Mouse (Mus musculus): Measurements from ENCODE around the gene Poldip3. TPM values are rescaled to one million over a fixed set of nuclear protein-coding genes. Genes with fewer than 3 reads are reported as not detected.

Poldip3 gene
- polyA plus RNA-seq, 1 experiment from 2014 or later, result 155 TPM

GRCm38 (mm10) chr15:83121709-83122565 lies 27.2 kb downstream of the Poldip3 start:
- Histone ChIP-seq H3K27me3 (no peaks in the 10 kb centered on the region), H3K4me3 (peak overlapping the region; percentile 86), H3K9me3 (no peaks in the 10 kb centered on the region), H3K4me2 (peak overlapping the region; percentile 66), H3K4me1 (peaks cover 8% of the 10 kb centered on the region), H3K36me3 (peaks cover 50% of the 10 kb centered on the region), H3K27ac (peak overlapping the region; percentile 85), H3K9ac (peak overlapping the region; percentile 82)
- 0 out of 2 replicates have a peak, but pooled peaks have one; percentile 53 for ATAC-seq (ENCODE audit: insufficient number of reproducible peaks, insufficient read depth, low FRiP score, low TSS enrichment, low read depth)
- WGBS, result 2% methylated on average over 43 of the region's 43 CpGs

DNA sequence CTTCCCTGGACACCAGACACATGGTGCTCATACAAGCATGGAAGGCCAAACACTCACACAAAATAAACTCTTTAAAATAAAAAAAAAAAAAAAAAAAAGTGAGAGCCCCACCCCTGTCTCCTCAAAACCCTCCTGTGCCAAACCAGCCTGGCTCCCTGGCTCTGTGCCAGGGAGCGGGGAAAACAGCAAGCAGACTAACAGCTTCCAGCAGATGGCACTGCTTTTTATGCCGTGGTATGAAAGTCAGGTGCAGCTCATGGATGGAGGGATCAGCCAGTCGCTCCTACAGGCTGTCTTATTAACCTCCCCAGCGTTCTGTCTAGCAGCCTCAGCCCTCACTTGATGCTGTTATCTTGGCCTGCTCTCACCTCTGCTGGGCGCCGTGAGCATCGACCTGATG lies 30.8 kb downstream of the Poldip3 start:
- ATAC-seq (ENCODE audit: insufficient number of reproducible peaks, insufficient read depth, low FRiP score, low TSS enrichment, low read depth), result no peak
- no peaks in the 10 kb centered on the region for H3K9me3 ChIP-seq
- peaks cover 9% of the 10 kb centered on the region for H3K4me1 ChIP-seq
- no peak overlapping the region for H3K9ac ChIP-seq
- peaks cover 59% of the 10 kb centered on the region for H3K36me3 ChIP-seq
- no peak overlapping the region for H3K4me3 ChIP-seq
- no peak overlapping the region for H3K4me2 ChIP-seq
- WGBS, result 61% methylated on average over 7 of the region's 7 CpGs
- no peaks in the 10 kb centered on the region for H3K27me3 ChIP-seq
- H3K27ac ChIP-seq, result no peak overlapping the region; the same call in 1 of the 2 replicates

- H3K9me3 ChIP-seq, result no peaks in the 10 kb centered on the region
- H3K4me2 ChIP-seq, result no peak overlapping the region
- H3K27me3 ChIP-seq, result no peaks in the 10 kb centered on the region
- H3K4me1 ChIP-seq, result peaks cover 10% of the 10 kb centered on the region
- no peak overlapping the region for H3K9ac ChIP-seq
- H3K27ac ChIP-seq, result no peak overlapping the region
- 75% methylated on average over 6 of the region's 6 CpGs for WGBS
- H3K4me3 ChIP-seq, result no peak overlapping the region
- ATAC-seq (ENCODE audit: insufficient number of reproducible peaks, insufficient read depth, low FRiP score, low TSS enrichment, low read depth), result no peak
- H3K36me3 ChIP-seq, result peaks cover 57% of the 10 kb centered on the region
These were observed 34.1 kb downstream of the Poldip3 start for GRCm38 (mm10) chr15:83115071-83115470.

DNA sequence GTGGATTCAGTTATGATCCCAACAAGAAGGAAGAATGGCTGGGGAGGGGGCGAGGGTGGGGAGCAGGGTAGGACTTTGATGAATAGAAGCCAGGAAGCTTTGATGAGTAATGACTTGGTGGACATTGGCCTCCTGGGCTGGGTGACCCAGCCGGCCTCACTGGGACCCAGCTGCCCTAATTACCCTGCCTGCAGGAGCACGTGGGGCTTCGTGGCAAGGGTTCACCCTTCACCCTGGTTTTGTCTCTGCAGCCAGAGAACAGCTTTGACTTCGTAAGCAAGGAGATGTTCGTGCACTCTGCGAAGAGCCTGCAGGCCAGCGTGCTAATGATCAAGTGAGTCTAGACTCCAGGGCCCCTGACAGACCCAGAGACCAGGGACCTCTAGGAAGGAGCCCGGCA lies 35.1 kb downstream of the Poldip3 start:
- Histone ChIP-seq H3K4me1 (peaks cover 10% of the 10 kb centered on the region), H3K4me2 (no peak overlapping the region), H3K9me3 (no peaks in the 10 kb centered on the region), H3K4me3 (no peak overlapping the region), H3K27me3 (no peaks in the 10 kb centered on the region), H3K36me3 (peaks cover 51% of the 10 kb centered on the region), H3K9ac (no peak overlapping the region), H3K27ac (no peak overlapping the region)
- WGBS, result 83% methylated on average over 9 of the region's 9 CpGs
- no peak for ATAC-seq (ENCODE audit: insufficient number of reproducible peaks, insufficient read depth, low FRiP score, low TSS enrichment, low read depth)

- no peaks in the 10 kb centered on the region for H3K9me3 ChIP-seq
- H3K27ac ChIP-seq, result no peak overlapping the region; the same call in 1 of the 2 replicates
- peak overlapping the region; percentile 51; the same call in 1 of the 2 replicates for H3K9ac ChIP-seq
- H3K36me3 ChIP-seq, result peaks cover 41% of the 10 kb centered on the region
- H3K4me2 ChIP-seq, result peak overlapping the region; percentile 24; the same call in 1 of the 2 replicates
- H3K4me3 ChIP-seq, result no peak overlapping the region
- H3K4me1 ChIP-seq, result peaks cover 10% of the 10 kb centered on the region
- no peaks in the 10 kb centered on the region for H3K27me3 ChIP-seq
- ATAC-seq (ENCODE audit: insufficient number of reproducible peaks, insufficient read depth, low FRiP score, low TSS enrichment, low read depth), result 0 out of 2 replicates have a peak, but pooled peaks have one; percentile 59
- WGBS, result 9% methylated on average over 11 of the region's 11 CpGs
These were observed 36.3 kb downstream of the Poldip3 start for GRCm38 (mm10) chr15:83112898-83113297.

DNA sequence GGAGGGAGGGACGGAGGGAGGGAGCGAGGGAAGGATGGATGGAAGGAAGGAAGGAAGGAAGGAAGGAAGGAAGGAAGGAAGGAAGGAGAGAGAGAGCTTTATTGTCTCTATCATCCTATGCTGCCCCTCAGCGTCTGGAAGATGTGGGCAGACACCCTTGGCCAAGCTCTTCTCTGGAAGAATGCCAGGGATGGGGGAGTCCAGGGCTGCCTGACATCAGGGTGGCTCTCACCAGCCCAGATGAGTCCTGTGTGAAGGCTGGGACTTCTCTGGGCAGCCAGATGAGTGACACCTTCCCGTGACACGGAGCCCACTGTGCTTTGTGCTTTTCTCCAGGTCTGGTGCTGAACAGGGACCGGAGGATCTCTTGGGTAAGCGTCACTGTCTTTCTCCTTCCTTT lies 37.3 kb downstream of the Poldip3 start:
- Histone ChIP-seq H3K4me1 (peaks cover 10% of the 10 kb centered on the region), H3K9me3 (no peaks in the 10 kb centered on the region), H3K27me3 (no peaks in the 10 kb centered on the region), H3K9ac (no peak overlapping the region), H3K4me2 (no peak overlapping the region), H3K4me3 (no peak overlapping the region), H3K27ac (no peak overlapping the region), H3K36me3 (peaks cover 33% of the 10 kb centered on the region)
- WGBS, result 88% methylated on average over 7 of the region's 7 CpGs
- no peak for ATAC-seq (ENCODE audit: insufficient number of reproducible peaks, insufficient read depth, low FRiP score, low TSS enrichment, low read depth)

DNA sequence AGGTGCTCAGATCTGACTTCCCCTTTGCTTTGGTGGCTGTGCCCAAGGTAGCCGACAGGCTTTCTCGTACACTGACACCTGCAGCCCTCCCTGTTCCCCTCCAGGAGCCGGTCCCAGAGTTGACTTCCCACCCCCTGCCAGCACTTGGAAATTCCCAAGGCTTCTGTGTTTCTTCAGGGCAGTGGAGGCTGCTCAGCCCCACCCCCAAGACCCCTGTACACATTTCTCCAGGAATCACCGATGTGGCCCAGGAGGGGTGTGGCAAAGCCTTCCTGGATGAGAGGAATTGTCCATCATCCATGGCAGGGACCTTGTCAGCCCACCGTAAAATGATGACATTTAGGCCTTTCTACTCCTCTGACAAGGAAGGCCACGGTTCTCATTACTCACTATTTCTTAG lies 37.9 kb downstream of the Poldip3 start:
- no peaks in the 10 kb centered on the region for H3K9me3 ChIP-seq
- 62% methylated on average over 6 of the region's 6 CpGs for WGBS
- no peak overlapping the region for H3K9ac ChIP-seq
- H3K27me3 ChIP-seq, result no peaks in the 10 kb centered on the region
- no peak overlapping the region for H3K4me2 ChIP-seq
- no peak overlapping the region for H3K4me3 ChIP-seq
- H3K36me3 ChIP-seq, result peaks cover 28% of the 10 kb centered on the region
- H3K4me1 ChIP-seq, result peaks cover 10% of the 10 kb centered on the region
- no peak for ATAC-seq (ENCODE audit: insufficient number of reproducible peaks, insufficient read depth, low FRiP score, low TSS enrichment, low read depth)
- H3K27ac ChIP-seq, result no peak overlapping the region

- no peak for ATAC-seq (ENCODE audit: insufficient number of reproducible peaks, insufficient read depth, low FRiP score, low TSS enrichment, low read depth)
- no peak overlapping the region for H3K4me2 ChIP-seq
- H3K4me1 ChIP-seq, result peaks cover 4% of the 10 kb centered on the region
- no peaks in the 10 kb centered on the region for H3K9me3 ChIP-seq
- H3K9ac ChIP-seq, result no peak overlapping the region
- WGBS, result 38% methylated on average over 6 of the region's 6 CpGs
- no peak overlapping the region for H3K27ac ChIP-seq
- peaks cover 13% of the 10 kb centered on the region; the same call in 1 of the 2 replicates for H3K36me3 ChIP-seq
- H3K4me3 ChIP-seq, result no peak overlapping the region
- H3K27me3 ChIP-seq, result no peaks in the 10 kb centered on the region
These were observed 41.4 kb downstream of the Poldip3 start for GRCm38 (mm10) chr15:83107814-83108213.

DNA sequence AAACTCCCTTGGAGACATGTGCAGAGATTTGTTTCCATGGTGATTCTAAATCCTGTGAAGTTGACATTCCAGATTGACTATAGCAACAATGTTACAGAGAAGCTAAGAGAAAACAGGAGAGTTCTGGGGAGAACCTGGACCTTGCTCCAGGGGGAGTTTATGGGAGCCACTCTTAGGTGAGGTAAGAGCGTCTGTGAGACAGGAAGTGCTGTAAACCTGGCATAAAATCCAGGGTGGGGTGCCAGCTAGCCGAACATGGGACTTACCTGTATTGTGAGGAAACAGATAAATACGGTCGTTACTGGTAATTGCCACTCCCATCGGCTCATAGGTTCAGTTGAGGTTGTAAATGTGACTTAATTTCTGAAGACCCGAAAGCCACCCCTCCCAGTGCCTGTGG lies 42.8 kb downstream of the Poldip3 start:
- H3K4me3 ChIP-seq, result no peak overlapping the region

DNA sequence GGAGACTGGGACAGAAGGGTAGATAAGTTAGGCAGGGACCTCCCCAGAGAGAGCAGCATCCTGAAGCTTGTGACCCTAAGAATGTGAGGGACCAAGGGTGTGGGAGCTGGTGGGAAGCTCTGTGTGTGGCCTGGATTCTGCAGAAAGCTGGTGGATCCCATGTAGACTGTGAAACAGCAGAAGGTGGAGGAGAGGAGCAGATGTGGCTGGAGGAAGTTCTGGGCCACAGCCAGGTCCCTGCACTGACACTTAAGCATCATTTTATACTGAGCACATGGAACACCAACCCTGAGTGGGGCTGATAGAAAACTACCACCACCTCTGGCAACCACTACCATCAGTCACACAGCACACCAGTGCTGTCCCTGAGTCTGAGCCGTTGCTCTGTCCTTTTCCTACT lies 46.1 kb downstream of the Poldip3 start:
- peaks cover 8% of the 10 kb centered on the region for H3K27me3 ChIP-seq
- no peak overlapping the region for H3K4me2 ChIP-seq
- H3K4me3 ChIP-seq, result no peak overlapping the region
- peaks cover 25% of the 10 kb centered on the region for H3K4me1 ChIP-seq
- no peak for ATAC-seq (ENCODE audit: insufficient number of reproducible peaks, insufficient read depth, low FRiP score, low TSS enrichment, low read depth)
- no peak overlapping the region for H3K27ac ChIP-seq
- WGBS, result 41% methylated on average over 1 of the region's 1 CpGs
- peaks cover 9% of the 10 kb centered on the region; the same call in 1 of the 2 replicates for H3K36me3 ChIP-seq
- no peak overlapping the region for H3K9ac ChIP-seq
- no peaks in the 10 kb centered on the region for H3K9me3 ChIP-seq

More for the DNA sequence above, 42.8 kb downstream of the Poldip3 start:
- no peak for ATAC-seq (ENCODE audit: insufficient number of reproducible peaks, insufficient read depth, low FRiP score, low TSS enrichment, low read depth)
- no peak overlapping the region for H3K9ac ChIP-seq
- no peak overlapping the region for H3K4me2 ChIP-seq
- H3K9me3 ChIP-seq, result no peaks in the 10 kb centered on the region
- no peak overlapping the region for H3K27ac ChIP-seq
- peaks cover 13% of the 10 kb centered on the region; the same call in 1 of the 2 replicates for H3K36me3 ChIP-seq
- H3K4me1 ChIP-seq, result peaks cover 2% of the 10 kb centered on the region; the same call in 1 of the 2 replicates
- 77% methylated on average over 6 of the region's 6 CpGs for WGBS
- H3K27me3 ChIP-seq, result no peaks in the 10 kb centered on the region

DNA sequence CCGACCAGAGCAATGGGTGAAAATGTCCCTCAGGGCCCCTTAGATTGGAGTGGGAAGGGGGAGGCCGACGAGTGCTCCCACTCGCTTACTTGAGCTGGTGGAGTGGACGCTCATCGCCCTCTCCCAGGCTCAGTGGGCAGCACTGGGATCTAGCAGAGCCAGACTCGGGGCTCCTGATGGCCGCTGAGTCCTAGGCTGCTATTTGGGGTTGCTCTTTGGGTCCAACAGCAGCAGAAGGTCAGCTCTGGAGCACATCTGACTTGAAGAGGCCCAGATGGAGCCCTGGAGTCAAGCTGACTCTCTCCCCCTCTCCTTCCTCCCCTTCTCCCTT lies 48.9 kb downstream of the Poldip3 start:
- H3K36me3 ChIP-seq, result no peaks in the 10 kb centered on the region; the same call in 1 of the 2 replicates
- H3K4me3 ChIP-seq, result peak overlapping the region; percentile 58
- 0 out of 2 replicates have a peak, but pooled peaks have one; percentile 21 for ATAC-seq (ENCODE audit: insufficient number of reproducible peaks, insufficient read depth, low FRiP score, low TSS enrichment, low read depth)
- peak overlapping the region; percentile 92 for H3K4me2 ChIP-seq
- peak overlapping the region; percentile 69 for H3K27ac ChIP-seq
- peaks cover 14% of the 10 kb centered on the region for H3K27me3 ChIP-seq
- H3K4me1 ChIP-seq, result peaks cover 25% of the 10 kb centered on the region
- H3K9ac ChIP-seq, result peak overlapping the region; percentile 84
- H3K9me3 ChIP-seq, result no peaks in the 10 kb centered on the region
- WGBS, result 2% methylated on average over 8 of the region's 8 CpGs

All from embryonic facial prominence, embryonic 13.5 days (tissue).